ENCODE assay signal across 9 mouse cellular contexts in genomic region chr1:55741885-55742284, GRCm38 (mm10).
DNase-seq lines count a peak whose midpoint lies in the region; ATAC-seq and TF ChIP-seq lines count a peak whose summit lies in the region.
"Had no signal": no experiment of that assay in that cellular context is flagged by ENCODE, and none has a peak within 500 bp of the region (broad histone marks: within the 10 kb centered on the region; RNA-seq: fewer than 3 reads in every experiment).

No protein-coding gene starts in this region.

- no peak overlapping the region for H3K4me3 ChIP-seq in embryonic facial prominence, embryonic 14.5 days (ENCODE audit: low read depth, low read length)
- no peak overlapping the region for H3K4me3 ChIP-seq in embryonic facial prominence, embryonic 10.5 days
- H3K4me3 ChIP-seq in limb, embryonic 15.5 days: no peak overlapping the region
- H3K4me3 ChIP-seq in kidney, adult 2 months (ENCODE audit: insufficient read depth, low read depth, low read length): no peak overlapping the region
- H3K4me3 ChIP-seq: liver, embryonic 15.5 days had no signal

- TF ChIP-seq CTCF in kidney, adult 2 months (conservative IDR thresholded peaks at IDR 0.05; ENCODE audit: insufficient read depth, insufficient read length, low read depth, low read length): no peak

- H3K9me3 ChIP-seq in embryonic facial prominence, embryonic 14.5 days (ENCODE audit: control insufficient read depth, low read length): no peaks in the 10 kb centered on the region
- H3K9me3 ChIP-seq in embryonic facial prominence, embryonic 10.5 days: no peaks in the 10 kb centered on the region
- no peaks in the 10 kb centered on the region for H3K9me3 ChIP-seq in limb, embryonic 15.5 days
- H3K9me3 ChIP-seq: liver, embryonic 15.5 days had no signal

- H3K4me1 ChIP-seq in embryonic facial prominence, embryonic 14.5 days (ENCODE audit: control insufficient read depth, insufficient read depth, low read length): no peaks in the 10 kb centered on the region
- no peaks in the 10 kb centered on the region for H3K4me1 ChIP-seq in embryonic facial prominence, embryonic 10.5 days
- 0 out of 2 replicates have a peak, but pooled peaks cover 4% of the 10 kb centered on the region for H3K4me1 ChIP-seq in limb, embryonic 15.5 days
- H3K4me1 ChIP-seq in kidney, adult 2 months (ENCODE audit: control insufficient read depth, insufficient read depth, low read length): peaks cover 11% of the 10 kb centered on the region
- H3K4me1 ChIP-seq: liver, embryonic 15.5 days had no signal

- H3K27me3 ChIP-seq in embryonic facial prominence, embryonic 14.5 days (replicated peaks; ENCODE audit: control insufficient read depth, insufficient read depth, low read length): no peaks in the 10 kb centered on the region
- peaks cover 18% of the 10 kb centered on the region for H3K27me3 ChIP-seq in embryonic facial prominence, embryonic 10.5 days (replicated peaks; ENCODE audit: low read depth, poor library complexity, severe bottlenecking)
- no peaks in the 10 kb centered on the region for H3K27me3 ChIP-seq in limb, embryonic 15.5 days
- no peaks in the 10 kb centered on the region for H3K27me3 ChIP-seq in kidney, adult 2 months (replicated peaks; ENCODE audit: control insufficient read depth, insufficient read depth, low read length)
- H3K27me3 ChIP-seq: liver, embryonic 15.5 days had no signal

- H3K9ac ChIP-seq in embryonic facial prominence, embryonic 14.5 days (ENCODE audit: low read depth, low read length): no peak overlapping the region
- H3K9ac ChIP-seq in limb, embryonic 15.5 days: no peak overlapping the region
- H3K9ac ChIP-seq: liver, embryonic 15.5 days had no signal

- H3K4me2 ChIP-seq in embryonic facial prominence, embryonic 14.5 days (ENCODE audit: low read depth, low read length): no peak overlapping the region
- no peak overlapping the region for H3K4me2 ChIP-seq in limb, embryonic 15.5 days
- H3K4me2 ChIP-seq: liver, embryonic 15.5 days had no signal

- no peak overlapping the region for H3K27ac ChIP-seq in embryonic facial prominence, embryonic 14.5 days (replicated peaks; ENCODE audit: low read depth, low read length)
- no peak overlapping the region for H3K27ac ChIP-seq in embryonic facial prominence, embryonic 10.5 days (replicated peaks)
- no peak overlapping the region for H3K27ac ChIP-seq in limb, embryonic 15.5 days
- no peak overlapping the region for H3K27ac ChIP-seq in kidney, adult 2 months (ENCODE audit: insufficient read depth, low read depth, low read length)
- H3K27ac ChIP-seq: liver, embryonic 15.5 days had no signal

- no peak for TF ChIP-seq POLR2A in kidney, adult 2 months (IDR thresholded peaks at IDR 0.05; ENCODE audit: low read depth, low read length)

- peak; percentile 72 for DNase-seq in embryonic facial prominence, embryonic 14.5 days (ENCODE audit: low spot score)
- DNase-seq in embryonic facial prominence, embryonic 10.5 days (ENCODE audit: low spot score): no peak
- DNase-seq in left cerebral cortex, adult 18-20 months (ENCODE audit: low spot score in 2 of 2): peak; percentile 38 to 39
- no peak for DNase-seq in left cerebral cortex, adult 11 months (ENCODE audit: low spot score)
- DNase-seq in cerebellum, postnatal 25 days: peak; percentile 45 to 69
- DNase-seq in thymus, postnatal 4 days: no peak
- no peak for DNase-seq in kidney, adult 2 months

- no peaks in the 10 kb centered on the region for H3K36me3 ChIP-seq in embryonic facial prominence, embryonic 14.5 days (ENCODE audit: control insufficient read depth, insufficient read depth, low read length)
- H3K36me3 ChIP-seq in embryonic facial prominence, embryonic 10.5 days (replicated peaks): no peaks in the 10 kb centered on the region
- no peaks in the 10 kb centered on the region for H3K36me3 ChIP-seq in limb, embryonic 15.5 days
- H3K36me3 ChIP-seq in kidney, adult 2 months (ENCODE audit: control insufficient read depth, insufficient read depth, low read length): no peaks in the 10 kb centered on the region
- H3K36me3 ChIP-seq: liver, embryonic 15.5 days had no signal

- peak; percentile 33; the same call in 1 of the 2 replicates for ATAC-seq in embryonic facial prominence, embryonic 14.5 days (ENCODE audit: low read depth)
- ATAC-seq in limb, embryonic 15.5 days (ENCODE audit: insufficient number of reproducible peaks, low FRiP score, low TSS enrichment, low read depth): peak; percentile 58; the same call in 1 of the 2 replicates

- WGBS in embryonic facial prominence, embryonic 14.5 days: 45% methylated on average over 3 of the region's 3 CpGs
- 86% methylated on average over 3 of the region's 3 CpGs for WGBS in embryonic facial prominence, embryonic 10.5 days
- WGBS in limb, embryonic 15.5 days: 38% methylated on average over 3 of the region's 3 CpGs
- 50% methylated on average over 3 of the region's 3 CpGs for whole genome bisulfite sequencing in kidney, adult 2 months

Comparison
In these comparisons a context has a peak if more than half of its experiments do, and no peak if none do; other contexts are left out.
1. DNase-seq: peak in embryonic facial prominence, embryonic 14.5 days (single experiment), left cerebral cortex, adult 18-20 months (2 of 2) and cerebellum, postnatal 25 days (2 of 2); none in embryonic facial prominence, embryonic 10.5 days (single experiment), left cerebral cortex, adult 11 months (single experiment), thymus, postnatal 4 days (single experiment) and kidney, adult 2 months (single experiment).